Mouse (Mus musculus): ENCODE results near the gene Mgat5. TPM values are rescaled to one million over a fixed set of nuclear protein-coding genes. Genes with fewer than 3 reads are reported as not detected.

Gene Mgat5
- total RNA-seq, 2 experiments from 2014 or later, result 52.6 to 52.7 TPM

- no peak for DNase-seq
Measured at GRCm38 (mm10) chr1:127340296-127340695, 135.5 kb downstream of the Mgat5 start.

DNA sequence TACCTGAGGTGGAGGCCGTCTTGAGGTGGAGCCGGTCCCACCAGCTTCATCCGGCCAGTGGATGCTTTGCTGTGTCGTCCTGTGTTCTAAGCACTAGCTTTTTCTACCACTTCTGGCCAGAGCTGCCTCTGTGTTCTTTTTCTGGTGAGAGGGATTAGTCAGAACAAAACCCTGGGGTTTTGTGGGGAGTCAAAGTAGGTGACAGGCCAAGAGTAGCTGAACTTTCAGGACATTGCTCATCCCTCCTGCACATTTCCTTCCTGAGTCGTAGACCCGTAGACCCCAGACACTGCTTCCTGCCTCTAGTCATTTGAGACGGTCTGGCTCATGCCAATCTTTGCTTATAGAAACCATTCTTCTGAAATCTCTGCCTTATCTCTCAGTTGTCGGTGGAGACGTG is 140.1 kb downstream of the Mgat5 start:
- DNase-seq, result no peak

GRCm38 (mm10) chr1:127346596-127347139 is 141.9 kb downstream of the Mgat5 start:
- DNase-seq, result no peak

- DNase-seq, result no peak
Measured at GRCm38 (mm10) chr1:127347878-127348620, 143.2 kb downstream of the Mgat5 start.

DNA sequence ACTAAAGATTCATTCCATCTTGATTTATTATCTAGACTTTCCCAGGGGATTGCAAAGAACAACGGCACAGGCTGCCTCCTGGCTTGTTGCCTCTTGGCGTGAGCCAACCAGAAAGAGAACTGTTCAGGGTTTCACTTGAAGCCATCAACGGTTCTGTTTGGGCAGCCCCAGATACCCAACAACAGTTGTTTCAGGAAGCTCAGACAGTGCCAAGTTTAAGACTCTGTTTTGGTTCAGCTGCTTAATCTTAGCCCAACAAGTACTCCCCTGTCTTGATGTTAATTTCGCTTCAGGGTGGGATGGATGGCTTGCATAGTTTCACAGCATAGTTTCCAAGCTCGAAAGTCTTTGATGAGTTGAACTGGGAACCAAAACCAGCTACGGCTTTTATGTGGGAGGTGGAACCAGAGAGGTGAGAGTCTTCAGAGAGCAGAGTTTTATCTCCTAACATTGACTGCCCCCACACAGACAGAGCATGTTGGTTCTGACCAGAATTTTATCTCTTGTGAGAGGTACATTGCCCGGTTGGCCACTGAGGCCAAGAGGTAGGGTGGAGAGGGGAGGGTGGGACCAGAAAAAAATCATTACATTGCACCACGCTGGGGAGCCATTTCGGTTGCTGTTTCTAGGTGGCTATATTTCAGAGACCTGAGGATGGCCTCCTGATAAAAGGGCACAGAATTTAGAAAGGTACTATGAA is 144.0 kb downstream of the Mgat5 start:
- DNase-seq, result no peak

DNA sequence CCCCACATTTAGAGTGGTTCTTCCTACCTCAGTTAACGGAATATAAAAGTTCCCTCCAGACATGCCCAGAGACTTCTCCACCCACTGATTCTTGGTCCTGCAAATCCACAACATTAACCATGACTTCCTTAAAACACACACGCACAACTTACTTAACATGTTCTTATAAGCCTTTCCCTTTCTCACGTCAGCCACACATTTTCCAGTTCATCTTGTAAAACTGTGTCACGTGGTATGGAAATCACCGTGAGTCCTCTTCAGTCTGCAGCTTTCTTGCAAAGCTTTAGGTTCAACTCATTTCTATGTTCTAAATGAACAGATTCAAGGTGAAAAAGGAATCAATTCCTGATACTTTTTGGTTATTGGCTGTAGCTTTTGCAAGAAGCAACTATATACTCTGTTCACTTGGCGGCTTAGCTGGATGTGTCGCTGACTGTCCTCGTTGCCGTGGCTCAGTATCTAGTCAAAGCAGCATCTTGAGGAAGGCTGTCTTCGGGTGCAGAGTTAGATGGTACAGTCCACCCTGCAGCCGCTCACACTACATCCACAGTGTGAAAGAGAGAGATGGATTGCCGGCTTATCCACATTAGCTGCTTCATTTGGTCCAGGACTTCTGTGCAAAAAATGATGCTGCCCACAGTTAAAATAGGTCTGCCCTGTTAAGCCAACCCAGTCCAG is 146.7 kb downstream of the Mgat5 start:
- DNase-seq, result no peak

GRCm38 (mm10) chr1:127352131-127352793 is 147.4 kb downstream of the Mgat5 start:
- no peak for DNase-seq

DNA sequence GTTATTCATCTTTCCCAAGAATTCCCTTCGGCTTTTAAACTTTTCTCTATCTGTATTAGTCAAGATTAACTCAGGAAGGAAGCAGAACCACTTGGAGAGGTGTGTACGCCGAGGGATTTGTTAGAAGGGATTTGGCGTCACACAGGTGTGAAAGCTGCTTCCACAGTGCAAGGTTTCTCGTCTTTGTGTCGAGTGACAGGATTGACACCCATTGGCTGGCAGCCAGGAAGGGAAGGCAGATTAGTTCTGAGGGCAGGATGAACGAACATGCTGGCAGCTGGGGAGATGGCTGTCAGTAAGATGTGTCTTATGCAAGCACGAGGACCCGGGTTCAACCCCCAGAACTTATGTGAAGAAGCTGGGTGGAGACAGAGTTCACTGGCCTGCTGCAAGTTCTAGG is 148.6 kb downstream of the Mgat5 start:
- no peak for DNase-seq

DNA sequence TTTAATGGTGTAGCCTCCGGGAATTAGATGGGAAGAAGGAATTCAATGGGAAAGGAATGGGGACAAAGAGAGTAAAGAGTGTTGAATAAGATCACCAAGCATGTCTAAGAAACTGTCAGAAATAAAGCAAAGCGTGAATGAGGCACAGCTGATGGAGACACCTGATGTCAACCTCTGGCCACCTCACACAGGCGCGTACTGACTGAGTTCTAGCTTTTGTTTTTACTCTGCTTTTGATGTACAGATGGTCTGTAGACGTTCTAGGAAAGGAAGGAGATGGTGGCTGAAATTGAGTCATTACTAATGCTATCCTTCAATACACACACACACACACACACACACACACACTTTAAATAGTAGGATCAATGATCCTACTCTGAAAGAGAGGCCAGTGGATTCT is 149.3 kb downstream of the Mgat5 start:
- no peak for DNase-seq

GRCm38 (mm10) chr1:127355034-127355433 is 150.2 kb downstream of the Mgat5 start:
- no peak for DNase-seq

DNA sequence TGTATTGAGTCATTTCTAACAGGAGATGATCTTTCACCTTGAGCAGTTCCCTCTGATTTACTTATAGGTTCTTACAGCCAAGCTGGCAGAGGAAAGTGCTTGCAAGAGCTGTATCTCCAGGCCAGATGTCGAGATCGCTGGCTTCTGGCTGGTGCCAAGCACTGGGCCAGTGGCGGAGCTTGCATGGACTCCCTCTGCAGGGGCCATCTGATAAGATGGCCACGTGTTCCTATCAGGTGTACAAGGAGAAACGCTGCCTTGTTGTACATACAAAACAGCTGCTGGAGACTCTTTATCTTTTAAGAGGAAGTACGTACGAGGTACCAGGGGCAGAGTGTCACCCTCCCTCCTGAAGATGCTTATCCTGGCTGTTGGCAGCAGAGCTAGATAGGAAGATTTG is 158.8 kb downstream of the Mgat5 start:
- DNase-seq, result no peak

DNA sequence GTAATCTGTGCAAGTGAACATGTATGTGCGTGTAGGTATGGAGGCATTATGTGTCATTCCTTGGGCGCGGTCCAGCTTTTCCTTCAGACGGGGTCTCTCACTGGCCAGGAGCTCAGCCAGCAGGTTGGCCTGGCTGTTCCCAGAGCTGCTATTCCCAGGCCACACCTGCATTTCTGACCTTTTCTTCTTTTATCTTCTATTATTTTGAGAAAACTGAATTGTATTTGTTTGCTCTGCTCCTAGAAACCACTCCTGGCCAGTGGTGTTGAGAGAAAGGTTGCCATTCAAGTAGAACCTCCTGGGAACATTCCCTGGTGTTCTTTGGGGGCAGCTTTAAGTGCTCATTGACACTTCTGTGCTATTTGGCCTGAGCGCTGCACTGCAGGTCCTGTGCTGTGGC is 160.9 kb downstream of the Mgat5 start:
- no peak for DNase-seq

- DNase-seq, result no peak
Measured at GRCm38 (mm10) chr1:127366111-127366510, 161.3 kb downstream of the Mgat5 start.

GRCm38 (mm10) chr1:127368513-127368912 is 163.7 kb downstream of the Mgat5 start:
- peak; percentile 20 to 24 for DNase-seq

GRCm38 (mm10) chr1:127369538-127369937 is 164.7 kb downstream of the Mgat5 start:
- no peak for DNase-seq

DNA sequence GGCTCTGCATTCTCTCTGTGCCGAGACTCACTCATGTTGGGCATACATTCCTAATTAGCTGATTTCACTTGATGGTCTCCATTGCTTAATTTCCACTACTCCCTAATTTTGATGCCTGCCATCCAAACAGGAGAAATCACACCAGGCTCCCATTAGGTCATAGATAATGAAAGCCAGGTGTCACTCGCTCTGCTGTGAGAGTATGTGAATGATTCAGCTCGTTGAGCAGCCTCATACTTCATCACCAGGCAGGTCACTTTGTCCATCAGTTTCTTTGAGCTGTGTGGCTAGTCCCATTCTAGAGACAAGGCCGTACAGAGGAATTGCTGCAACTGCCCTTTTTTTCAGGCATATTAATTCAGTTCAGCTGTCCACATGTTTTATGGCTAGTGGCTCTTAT is 167.3 kb downstream of the Mgat5 start:
- DNase-seq, result no peak

- no peak for DNase-seq
Measured at GRCm38 (mm10) chr1:127373559-127373958, 168.7 kb downstream of the Mgat5 start.

GRCm38 (mm10) chr1:127374157-127374556 is 169.3 kb downstream of the Mgat5 start:
- no peak for DNase-seq

DNA sequence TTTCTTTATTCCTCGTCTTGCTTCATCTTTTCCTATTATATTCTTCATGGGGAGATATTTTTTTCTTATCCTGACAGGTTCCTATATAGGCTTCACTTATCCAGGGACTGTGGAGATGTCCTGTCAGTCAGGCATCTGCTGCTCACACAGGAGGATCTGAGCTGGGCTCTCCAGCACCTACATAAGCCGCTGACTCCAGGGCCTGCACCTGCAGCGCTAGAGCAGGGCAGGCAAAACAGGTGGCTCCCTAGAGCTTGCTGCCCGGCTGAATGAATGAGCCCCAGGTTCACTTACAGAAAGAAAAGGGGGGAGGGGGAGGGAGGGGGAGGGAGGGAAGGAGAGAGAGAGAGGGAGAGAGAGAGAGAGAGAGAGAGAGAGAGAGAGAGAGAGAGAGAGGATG is 175.3 kb downstream of the Mgat5 start:
- DNase-seq, result no peak

DNA sequence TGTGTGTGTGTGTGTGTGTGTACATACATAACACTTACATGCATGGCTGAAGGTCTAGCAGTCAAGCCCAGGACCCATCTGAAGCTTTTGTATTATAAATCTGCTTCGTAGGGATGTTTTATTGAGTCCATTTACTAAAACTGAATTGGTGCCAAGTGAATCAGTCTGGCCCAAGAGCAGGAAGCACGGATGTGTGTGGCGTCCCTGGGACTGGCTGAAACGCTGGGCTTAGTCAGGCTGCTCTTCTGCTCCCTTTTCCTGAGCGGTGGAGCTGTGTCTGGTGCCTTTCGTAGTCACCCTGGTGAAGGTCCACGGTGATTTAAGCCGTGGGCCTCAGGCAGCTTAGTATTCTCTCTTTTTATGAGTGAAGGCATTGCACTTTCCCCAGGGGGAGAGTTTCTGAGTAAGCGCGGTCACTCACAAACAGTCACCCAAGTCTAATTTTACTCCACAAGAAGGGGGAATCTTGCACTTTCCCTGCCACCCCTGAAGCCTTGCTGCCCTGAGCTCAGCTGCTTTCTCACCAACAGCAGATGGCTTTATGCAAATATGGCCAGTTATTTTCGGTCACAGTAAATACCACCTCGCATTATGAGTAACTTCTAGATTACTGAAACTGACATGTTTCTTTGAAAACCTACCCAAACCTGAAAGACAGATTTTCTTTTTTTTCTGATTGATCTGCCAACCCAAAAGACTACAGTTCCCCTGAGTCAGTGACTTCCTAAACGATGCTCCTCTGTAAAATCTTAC is 176.1 kb downstream of the Mgat5 start:
- no peak for DNase-seq

DNA sequence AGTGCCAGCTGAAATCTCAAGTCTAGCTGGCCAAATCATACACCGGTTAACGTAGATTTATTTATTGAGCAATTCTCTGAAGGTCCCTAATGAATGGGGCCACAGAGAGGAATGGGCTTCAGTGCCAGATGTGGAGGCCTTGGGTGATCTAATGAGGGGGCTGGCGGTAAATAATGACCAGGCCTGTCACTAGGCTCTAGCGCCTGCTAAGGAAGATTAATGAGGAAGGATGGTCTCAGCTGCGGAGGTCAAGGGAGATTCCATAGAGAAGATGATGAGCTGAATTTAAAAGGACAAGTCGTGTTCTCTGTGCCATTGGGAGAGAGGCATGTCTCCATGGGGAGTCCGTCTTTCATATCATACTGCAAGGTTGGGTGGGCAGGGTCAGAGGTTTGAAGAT is 178.3 kb downstream of the Mgat5 start:
- DNase-seq, result no peak

DNA sequence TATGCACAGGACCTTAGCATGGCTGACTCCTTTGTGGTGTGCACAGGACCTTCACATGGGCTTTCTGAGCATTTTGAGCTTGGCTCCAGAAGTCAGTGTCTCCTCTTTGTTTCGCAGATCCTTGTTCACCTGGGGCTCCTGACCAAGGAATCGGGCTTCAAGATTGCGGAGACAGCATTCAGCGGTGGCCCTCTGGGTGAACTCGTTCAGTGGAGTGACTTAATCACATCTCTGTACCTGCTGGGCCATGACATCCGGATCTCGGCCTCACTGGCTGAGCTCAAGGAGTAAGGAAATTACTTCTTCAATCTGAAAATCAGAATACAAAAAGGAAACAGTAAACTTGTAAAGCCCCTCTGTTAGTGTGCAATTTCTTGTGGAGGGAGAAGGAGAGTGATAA is 182.4 kb downstream of the Mgat5 start:
- no peak for DNase-seq
